Mouse (Mus musculus) gastrocnemius, postnatal 14 days (tissue): Measurements from ENCODE around the gene Ccl24. TPM values are rescaled to one million over a fixed set of nuclear protein-coding genes. Genes with fewer than 3 reads are reported as not detected.

Experiments used
- total RNA-seq, 2 experiments: library from RNA; stranded (reverse); gene quantifications; 2 replicates each; pipeline ENCODE4 v1.2.3; 2021

The Ccl24 gene
- total RNA-seq, 2 experiments from 2014 or later, result 1.1 to 1.7 TPM

Other genes starting within 250 kb of the Ccl24 start
- not detected for gene Fkbp6, start 223.0 kb downstream of the Ccl24 start, total RNA-seq
- not detected for gene Trim50, start 219.8 kb downstream of the Ccl24 start, total RNA-seq
- 1 to 10 TPM; 5.2 to 8.1 TPM for gene Nsun5, start 203.1 kb downstream of the Ccl24 start, total RNA-seq
- 1 to 10 TPM; 7.8 to 9.3 TPM for gene Pom121, start 178.5 kb downstream of the Ccl24 start, total RNA-seq
- gene Hip1, start 27.9 kb downstream of the Ccl24 start, total RNA-seq, result 10 to 100 TPM; 54.1 to 58.9 TPM
- gene Ccl26, start 9.5 kb downstream of the Ccl24 start, total RNA-seq, result not detected
- gene Rhbdd2, start 59.6 kb upstream of the Ccl24 start, total RNA-seq, result 10 to 100 TPM in 1 of 2 experiments, 1 to 10 TPM in 1; 9.4 to 10.8 TPM
- gene Por, start 97.0 kb upstream of the Ccl24 start, total RNA-seq, result 10 to 100 TPM; 18.7 to 19.4 TPM
- 1 to 10 TPM; 3.8 to 5.2 TPM for gene Tmem120a, start 171.4 kb upstream of the Ccl24 start, total RNA-seq
- not detected for gene Styxl1, start 205.3 kb upstream of the Ccl24 start, total RNA-seq
- gene Mdh2, start 205.4 kb upstream of the Ccl24 start, total RNA-seq, result 1,000 to 10,000 TPM; 1,031 to 1,199 TPM
- gene Srrm3, start 233.8 kb upstream of the Ccl24 start, total RNA-seq, result not detected